Mouse (Mus musculus): ENCODE measurements around the gene Spns2. TPM values are rescaled to one million over a fixed set of nuclear protein-coding genes. Genes with fewer than 3 reads are reported as not detected.

The Spns2 gene
- polyA plus RNA-seq, 2 experiments = 3.8 to 8.6 TPM

DNA sequence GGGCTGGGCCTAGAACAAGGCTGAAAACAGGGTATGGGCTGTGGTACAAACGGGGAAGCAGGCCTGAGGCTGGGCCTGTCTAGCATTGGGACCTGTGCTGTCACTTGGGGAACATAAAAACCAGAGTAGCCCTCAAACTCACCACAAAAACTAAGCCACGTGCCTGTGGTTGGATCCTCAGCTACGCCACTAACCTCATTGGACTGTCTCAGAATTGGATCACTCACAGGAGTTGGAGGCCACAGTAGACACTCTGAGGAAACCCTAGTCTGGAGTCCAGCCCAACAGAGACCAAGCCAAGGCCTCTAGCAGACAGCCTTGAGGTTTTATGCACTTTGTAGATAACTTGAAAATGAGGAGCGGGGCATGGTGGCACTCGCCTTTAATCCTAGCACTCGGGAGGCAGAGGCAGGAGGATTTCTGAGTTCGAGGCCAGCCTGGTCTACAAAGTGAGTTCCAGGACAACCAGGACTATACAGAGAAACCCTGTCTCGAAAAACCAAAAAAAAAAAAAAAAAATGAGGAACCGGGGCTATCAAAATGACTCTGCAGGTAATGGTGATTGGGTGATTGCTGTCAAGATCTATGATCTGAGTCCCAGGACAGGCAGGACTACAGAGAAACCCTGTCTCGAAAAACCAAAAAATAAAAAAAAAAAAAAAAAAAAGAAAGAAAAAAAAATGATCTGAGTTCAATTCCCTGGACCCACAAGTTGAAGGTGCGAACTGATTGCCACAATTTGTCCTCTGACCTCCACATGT is 68.0 kb downstream of the Spns2 start:
- Histone ChIP-seq H3K27ac (no peak overlapping the region), H3K9me3 (ENCODE audit: control insufficient read depth, low read length) (no peaks in the 10 kb centered on the region), H3K4me2 (ENCODE audit: low read depth) (no peak overlapping the region), H3K27me3 (ENCODE audit: control insufficient read depth, insufficient read depth, low read length) (no peaks in the 10 kb centered on the region), H3K4me3 (ENCODE audit: insufficient read depth in 1 of 2, low read depth in 2 of 2, low read length in 2 of 2) (no peak overlapping the region), H3K4me1 (replicated peaks; ENCODE audit: control insufficient read depth in 2 of 2, insufficient read depth in 2 of 2, low read length in 1 of 2) (peaks cover 0 to 3% of the 10 kb centered on the region in 2 experiments; a peak in 2 of 4 replicates), H3K9ac (replicated peaks) (no peak overlapping the region), H3K36me3 (replicated peaks; ENCODE audit: control insufficient read depth, insufficient read depth, low read depth) (no peaks in the 10 kb centered on the region)
- no peak for ATAC-seq (ENCODE audit: insufficient read depth)
- WGBS (ENCODE audit: insufficient replicate concordance) = 51% methylated on average over 11 of the region's 11 CpGs
- DNase-seq (ENCODE audit: low read depth in 3 of 3, low spot score in 3 of 3) = no peak
- TF ChIP-seq CTCF (IDR thresholded peaks at IDR 0.05; ENCODE audit: low read depth) = no peak
- TF ChIP-seq EP300 (IDR thresholded peaks at IDR 0.05; ENCODE audit: low read depth) = no peak

DNA sequence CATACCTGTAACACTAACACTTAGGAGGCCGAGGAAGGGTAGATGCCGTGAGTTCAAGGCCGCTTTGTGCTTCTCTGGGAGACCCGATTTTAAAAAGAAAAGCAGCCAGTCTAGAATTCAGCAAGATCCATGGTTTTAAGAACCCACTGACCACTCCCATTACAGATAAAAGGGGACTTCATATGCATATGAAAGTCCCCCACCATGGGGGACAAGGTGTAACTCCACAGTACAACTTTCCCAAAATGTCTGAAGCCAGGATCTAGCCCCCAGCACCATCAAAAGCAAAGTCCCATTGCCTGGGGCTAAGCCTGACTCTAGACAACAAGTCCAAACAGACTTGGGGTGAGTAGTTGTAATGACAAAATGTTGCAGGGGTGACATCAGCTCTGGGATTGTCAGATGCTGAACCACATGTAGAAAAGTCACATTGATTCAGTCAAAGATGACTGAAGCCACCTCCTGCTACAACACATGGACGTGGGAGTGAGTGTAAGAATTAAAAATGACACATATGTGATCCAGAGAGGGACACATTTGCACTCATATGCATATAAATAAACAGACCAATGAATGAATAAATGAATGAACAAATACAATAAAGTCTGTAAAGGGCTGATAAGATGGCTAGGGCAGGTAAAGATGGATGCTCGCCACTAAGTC is 69.1 kb downstream of the Spns2 start:
- H3K27ac ChIP-seq = no peak overlapping the region
- no peak overlapping the region for H3K4me2 ChIP-seq (ENCODE audit: low read depth)
- H3K36me3 ChIP-seq (replicated peaks; ENCODE audit: control insufficient read depth, insufficient read depth, low read depth) = no peaks in the 10 kb centered on the region
- no peaks in the 10 kb centered on the region for H3K27me3 ChIP-seq (ENCODE audit: control insufficient read depth, insufficient read depth, low read length)
- peaks cover 3 to 13% of the 10 kb centered on the region in 2 experiments for H3K4me1 ChIP-seq (replicated peaks; ENCODE audit: control insufficient read depth in 2 of 2, insufficient read depth in 2 of 2, low read length in 1 of 2)
- TF ChIP-seq EP300 (IDR thresholded peaks at IDR 0.05; ENCODE audit: low read depth) (no peak), CTCF (IDR thresholded peaks at IDR 0.05; ENCODE audit: low read depth) (no peak)
- no peak overlapping the region; the same call in 1 of the 2 replicates for H3K9ac ChIP-seq (replicated peaks)
- no peaks in the 10 kb centered on the region for H3K9me3 ChIP-seq (ENCODE audit: control insufficient read depth, low read length)
- H3K4me3 ChIP-seq (ENCODE audit: insufficient read depth in 1 of 2, low read depth in 2 of 2, low read length in 2 of 2) = no peak overlapping the region
- WGBS (ENCODE audit: insufficient replicate concordance) = 70% methylated on average over 6 of the region's 6 CpGs
- DNase-seq (ENCODE audit: low read depth in 3 of 3, low spot score in 3 of 3) (no peak), ATAC-seq (ENCODE audit: insufficient read depth) (no peak)

DNA sequence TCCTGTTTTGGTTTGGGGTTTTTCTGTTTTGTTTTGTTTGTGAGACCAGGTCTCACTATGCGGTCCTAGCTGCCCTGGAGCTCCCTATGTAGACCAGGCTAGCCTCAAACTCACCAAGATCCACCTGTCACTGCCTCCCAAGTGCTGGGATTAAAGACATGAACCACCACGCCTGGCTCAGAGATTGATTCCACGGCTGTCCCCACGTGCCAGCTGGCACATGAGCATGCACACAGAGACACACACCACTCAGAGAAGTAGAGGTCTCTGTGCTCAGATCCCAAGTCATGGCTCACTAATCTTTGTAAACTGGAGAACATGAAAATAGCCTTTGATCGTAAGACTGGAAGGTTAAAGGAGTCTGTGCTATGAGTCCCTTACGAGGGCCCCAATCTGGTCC is 70.7 kb downstream of the Spns2 start:
- no peaks in the 10 kb centered on the region for H3K27me3 ChIP-seq (ENCODE audit: control insufficient read depth, insufficient read depth, low read length)
- ATAC-seq (ENCODE audit: insufficient read depth) (no peak), DNase-seq (ENCODE audit: low read depth in 3 of 3, low spot score in 3 of 3) (no peak)
- H3K9ac ChIP-seq (replicated peaks) = no peak overlapping the region
- TF ChIP-seq EP300 (IDR thresholded peaks at IDR 0.05; ENCODE audit: low read depth) (no peak), CTCF (IDR thresholded peaks at IDR 0.05; ENCODE audit: low read depth) (no peak)
- peaks cover 15 to 24% of the 10 kb centered on the region in 2 experiments for H3K4me1 ChIP-seq (replicated peaks; ENCODE audit: control insufficient read depth in 2 of 2, insufficient read depth in 2 of 2, low read length in 1 of 2)
- H3K9me3 ChIP-seq (ENCODE audit: control insufficient read depth, low read length) = no peaks in the 10 kb centered on the region
- no peak overlapping the region for H3K4me2 ChIP-seq (ENCODE audit: low read depth)
- no peak overlapping the region for H3K4me3 ChIP-seq (ENCODE audit: insufficient read depth in 1 of 2, low read depth in 2 of 2, low read length in 2 of 2)
- H3K36me3 ChIP-seq (replicated peaks; ENCODE audit: control insufficient read depth, insufficient read depth, low read depth) = no peaks in the 10 kb centered on the region
- H3K27ac ChIP-seq = no peak overlapping the region
- 63% methylated on average over 6 of the region's 6 CpGs for WGBS (ENCODE audit: insufficient replicate concordance)

- no peak overlapping the region for H3K4me2 ChIP-seq (ENCODE audit: low read depth)
- TF ChIP-seq EP300 (IDR thresholded peaks at IDR 0.05; ENCODE audit: low read depth) = no peak
- TF ChIP-seq CTCF (IDR thresholded peaks at IDR 0.05; ENCODE audit: low read depth) = no peak
- WGBS (ENCODE audit: insufficient replicate concordance) = 57% methylated on average over 8 of the region's 8 CpGs
- no peak overlapping the region for H3K4me3 ChIP-seq (ENCODE audit: insufficient read depth in 1 of 2, low read depth in 2 of 2, low read length in 2 of 2)
- no peak for DNase-seq (ENCODE audit: low read depth in 3 of 3, low spot score in 3 of 3)
- ATAC-seq (ENCODE audit: insufficient read depth) = no peak
- no peaks in the 10 kb centered on the region for H3K36me3 ChIP-seq (replicated peaks; ENCODE audit: control insufficient read depth, insufficient read depth, low read depth)
- H3K27ac ChIP-seq = no peak overlapping the region
- no peaks in the 10 kb centered on the region; the same call in 1 of the 2 replicates for H3K27me3 ChIP-seq (ENCODE audit: control insufficient read depth, insufficient read depth, low read length)
- H3K4me1 ChIP-seq (replicated peaks; ENCODE audit: control insufficient read depth in 2 of 2, insufficient read depth in 2 of 2, low read length in 1 of 2) = peaks cover 15 to 28% of the 10 kb centered on the region in 2 experiments
- no peaks in the 10 kb centered on the region for H3K9me3 ChIP-seq (ENCODE audit: control insufficient read depth, low read length)
- H3K9ac ChIP-seq (replicated peaks) = no peak overlapping the region
Observed at GRCm38 (mm10) chr11:72418227-72418626, 71.5 kb downstream of the Spns2 start.

DNA sequence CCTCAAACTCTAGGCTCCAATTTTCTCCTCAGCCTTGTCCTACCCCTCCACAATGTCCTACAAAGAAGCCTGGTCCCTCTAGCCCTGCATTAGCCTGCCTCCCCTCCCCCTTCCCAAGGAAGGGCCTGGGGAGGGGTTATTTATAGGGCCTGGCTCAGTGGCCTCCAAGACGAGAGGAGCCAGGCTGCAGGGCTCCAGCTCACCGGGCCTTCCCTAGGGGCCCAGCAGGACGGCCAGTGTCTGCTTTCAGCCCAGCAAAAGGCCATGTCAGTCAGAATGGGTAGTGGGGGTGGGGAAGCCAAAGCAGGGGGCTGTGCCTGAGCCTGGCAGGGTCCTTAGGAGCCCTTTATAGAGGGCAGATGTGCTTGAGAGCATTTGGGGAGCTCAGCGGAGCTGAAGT is 72.3 kb downstream of the Spns2 start:
- H3K36me3 ChIP-seq (replicated peaks; ENCODE audit: control insufficient read depth, insufficient read depth, low read depth) = no peaks in the 10 kb centered on the region
- H3K9me3 ChIP-seq (ENCODE audit: control insufficient read depth, low read length) = no peaks in the 10 kb centered on the region
- TF ChIP-seq EP300 (IDR thresholded peaks at IDR 0.05; ENCODE audit: low read depth) (no peak), CTCF (IDR thresholded peaks at IDR 0.05; ENCODE audit: low read depth) (no peak)
- no peak for ATAC-seq (ENCODE audit: insufficient read depth)
- H3K4me1 ChIP-seq (replicated peaks; ENCODE audit: control insufficient read depth in 2 of 2, insufficient read depth in 2 of 2, low read length in 1 of 2) = peaks cover 15 to 28% of the 10 kb centered on the region in 2 experiments
- H3K27me3 ChIP-seq (ENCODE audit: control insufficient read depth, insufficient read depth, low read length) = no peaks in the 10 kb centered on the region; the same call in none of the 2 replicates
- no peak overlapping the region for H3K4me2 ChIP-seq (ENCODE audit: low read depth)
- H3K4me3 ChIP-seq (ENCODE audit: insufficient read depth in 1 of 2, low read depth in 2 of 2, low read length in 2 of 2) = no peak overlapping the region
- 48% methylated on average over 4 of the region's 4 CpGs for WGBS (ENCODE audit: insufficient replicate concordance)
- H3K9ac ChIP-seq (replicated peaks) = no peak overlapping the region
- DNase-seq (ENCODE audit: low read depth in 3 of 3, low spot score in 3 of 3) = no peak
- no peak overlapping the region for H3K27ac ChIP-seq

Measured in liver, embryonic 14.5 days (tissue).